13 mouse cellular contexts compared by ENCODE assay signal in the genomic region with DNA sequence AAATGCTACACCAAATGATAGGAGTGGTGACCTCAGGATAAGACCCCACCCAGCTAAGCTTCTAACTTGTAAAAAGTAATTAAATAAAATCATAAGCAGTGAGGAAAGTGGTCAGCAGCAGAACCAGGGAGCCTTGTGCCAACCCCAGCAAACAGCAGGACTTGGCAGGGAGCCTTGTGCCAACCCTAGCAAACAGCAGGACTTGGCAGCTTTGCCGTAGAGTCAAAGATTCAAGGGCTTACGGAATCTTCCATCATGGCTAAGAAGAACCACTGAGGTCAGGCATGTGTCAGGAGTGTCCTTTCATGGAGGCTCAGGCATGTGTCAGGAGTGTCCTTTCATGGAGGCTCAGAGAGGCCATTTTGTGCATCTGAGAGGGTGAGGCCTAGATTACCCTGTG. TPM values are rescaled to one million over a fixed set of nuclear protein-coding genes. Genes with fewer than 3 reads are reported as not detected.
A peak's percentile ranks its signal among the peaks of the same experiment; 100 is the strongest.
DNase-seq lines count a peak whose midpoint lies in the region; ATAC-seq and TF ChIP-seq lines count a peak whose summit lies in the region.
"Had no signal": no experiment of that assay in that cellular context is flagged by ENCODE, and none has a peak within 500 bp of the region (broad histone marks: within the 10 kb centered on the region; RNA-seq: fewer than 3 reads in every experiment).

No protein-coding gene starts in this region.

- H3K27me3 ChIP-seq in intestine, postnatal 0 days (replicated peaks; ENCODE audit: control insufficient read depth, insufficient read depth, low read length), result no peaks in the 10 kb centered on the region
- H3K27me3 ChIP-seq: lung, embryonic 15.5 days had no signal

- H3K9ac ChIP-seq in intestine, postnatal 0 days (ENCODE audit: low read depth, low read length), result no peak overlapping the region
- H3K9ac ChIP-seq: heart, embryonic 13.5 days; lung, embryonic 15.5 days had no signal

- TF ChIP-seq CTCF in intestine, postnatal 0 days (IDR thresholded peaks at IDR 0.05; ENCODE audit: low read depth), result no peak

- 87% methylated on average over 2 of the region's 2 CpGs for WGBS in intestine, postnatal 0 days

- H3K4me2 ChIP-seq in intestine, postnatal 0 days (replicated peaks; ENCODE audit: low read depth), result no peak overlapping the region
- H3K4me2 ChIP-seq: heart, embryonic 13.5 days; lung, embryonic 15.5 days had no signal

- DNase-seq in kidney, postnatal 25 days, result peak; percentile 17 to 53
- DNase-seq in kidney, postnatal 10 days, result no peak
- peak; percentile 35 to 48 for DNase-seq in right cerebral cortex, postnatal 10 days (ENCODE audit: low spot score in 2 of 2)
- DNase-seq in right cerebral cortex, postnatal 36 days (ENCODE audit: low spot score in 2 of 2), result no peak
- DNase-seq in brain, adult 2 months (ENCODE audit: low read depth, low spot score), result peak; percentile 19
- no peak for DNase-seq in gastrocnemius, adult 8-10 months (ENCODE audit: low spot score in 2 of 2)
- DNase-seq: thymus, postnatal 25 days had no signal

- H3K4me1 ChIP-seq in intestine, postnatal 0 days (replicated peaks; ENCODE audit: control insufficient read depth, insufficient read depth, low read length), result no peaks in the 10 kb centered on the region
- H3K4me1 ChIP-seq: heart, embryonic 13.5 days; limb, embryonic 10.5 days; lung, embryonic 15.5 days had no signal

- ATAC-seq in intestine, postnatal 0 days, result no peak
- ATAC-seq: midbrain, embryonic 16.5 days had no signal

- no peaks in the 10 kb centered on the region for H3K36me3 ChIP-seq in intestine, postnatal 0 days (ENCODE audit: control insufficient read depth, insufficient read depth)
- H3K36me3 ChIP-seq: heart, embryonic 13.5 days; limb, embryonic 10.5 days; lung, embryonic 15.5 days had no signal

- H3K27ac ChIP-seq in intestine, postnatal 0 days (ENCODE audit: low read depth, low read length), result no peak overlapping the region
- H3K27ac ChIP-seq: heart, embryonic 13.5 days; layer of hippocampus, adult 2 months; limb, embryonic 10.5 days; lung, embryonic 15.5 days had no signal

- no peak overlapping the region for H3K4me3 ChIP-seq in intestine, postnatal 0 days (ENCODE audit: low read depth, low read length)
- H3K4me3 ChIP-seq: heart, embryonic 13.5 days; layer of hippocampus, adult 2 months; limb, embryonic 10.5 days; lung, embryonic 15.5 days had no signal

- no peaks in the 10 kb centered on the region for H3K9me3 ChIP-seq in intestine, postnatal 0 days (ENCODE audit: control insufficient read depth)
- H3K9me3 ChIP-seq: heart, embryonic 13.5 days; limb, embryonic 10.5 days; lung, embryonic 15.5 days had no signal

RNA-seq across cellular contexts. Expression of a gene that starts 7.6 kb away (rescaled TPM):
- polyA plus RNA-seq in intestine, postnatal 0 days (2015; fragmentation: Nextera tagmentation; extraction: Ambion mirVana), result 6.4 and 7.8 TPM in 2 replicates
- total RNA-seq in gastrocnemius, adult 8-10 months (2022), result 1 to 10 TPM; 7.4 to 9.8 (median 8.4) TPM

Comparison
In these comparisons a context has a peak if more than half of its experiments do, and no peak if none do; other contexts are left out.
1. DNase-seq: peak in kidney, postnatal 25 days (2 of 2), right cerebral cortex, postnatal 10 days (2 of 2) and brain, adult 2 months (single experiment); none in kidney, postnatal 10 days (single experiment), right cerebral cortex, postnatal 36 days (0 of 2) and gastrocnemius, adult 8-10 months (0 of 2).